Mouse (Mus musculus) spleen, postnatal 36 days (tissue): ENCODE results near the gene Tasp1.
"Not testable (repeated sequence)": the region's sequence is repeated elsewhere in the genome, so short reads cannot be mapped to it uniquely, and the experiment has no call there.

Experiments
- DNase-seq, 2 experiments: peaks; one replicate each; pipeline ENCODE4 v3.0.0; 2022; ENCODE audit warnings: low spot score in 2 of 2, mixed read lengths in 1 of 2

Gene Tasp1

GRCm38 (mm10) chr2:140058125-140058524 is 8.5 kb downstream of the Tasp1 start:
- DNase-seq = no peak

DNA sequence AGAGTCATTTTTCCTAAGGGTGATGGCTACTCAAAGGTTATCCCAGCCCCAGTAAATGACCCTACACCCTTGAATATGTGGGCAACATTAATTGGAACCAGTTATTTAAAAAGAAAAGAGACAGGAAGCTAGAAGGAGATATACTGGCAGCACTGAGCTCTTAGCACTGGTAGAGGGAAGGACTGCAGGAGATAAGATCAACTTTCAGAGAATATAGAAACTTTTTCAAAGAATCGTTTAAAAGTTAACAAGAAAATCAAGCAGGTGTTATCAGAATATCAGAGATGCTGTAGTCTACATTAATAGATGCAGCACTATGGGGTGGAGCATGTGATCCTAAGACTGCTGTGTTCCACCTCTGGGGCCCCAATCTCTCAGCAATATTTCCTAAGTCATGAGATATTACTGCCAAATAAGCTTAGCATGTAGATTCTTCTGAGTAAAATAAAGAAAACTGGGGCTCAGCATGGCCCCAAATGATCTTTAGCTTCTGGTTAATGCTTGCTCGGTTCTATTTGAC is 14.9 kb downstream of the Tasp1 start:
- DNase-seq = no peak

DNA sequence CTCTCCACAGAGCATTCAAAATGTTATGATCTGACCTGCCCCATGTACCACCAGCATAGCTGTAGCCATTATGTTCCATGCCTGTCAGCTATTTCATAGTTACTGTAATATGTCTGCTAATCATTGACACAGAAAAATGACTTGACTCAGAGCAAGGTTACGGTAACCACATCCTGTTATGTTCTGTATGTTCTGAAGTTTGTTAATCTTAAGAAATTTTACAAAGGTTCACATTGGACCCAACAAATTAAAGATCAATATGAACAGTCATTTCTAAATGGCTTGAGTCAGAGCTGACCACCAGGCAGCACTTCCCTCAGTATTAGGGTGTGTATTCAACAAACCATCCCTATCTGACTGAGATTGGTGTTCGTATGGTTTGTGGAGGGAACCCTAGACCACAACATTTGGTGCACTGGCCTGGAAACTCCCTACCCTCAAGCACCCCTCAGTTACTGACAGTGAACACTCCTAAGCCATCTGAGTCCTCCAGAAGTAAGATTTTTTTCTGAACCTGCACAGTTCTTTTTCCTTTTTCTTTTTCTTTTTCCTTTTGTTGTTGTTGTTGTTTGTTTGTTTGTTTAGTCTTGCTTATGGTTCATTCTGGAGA is 24.0 kb downstream of the Tasp1 start:
- DNase-seq = no peak

DNA sequence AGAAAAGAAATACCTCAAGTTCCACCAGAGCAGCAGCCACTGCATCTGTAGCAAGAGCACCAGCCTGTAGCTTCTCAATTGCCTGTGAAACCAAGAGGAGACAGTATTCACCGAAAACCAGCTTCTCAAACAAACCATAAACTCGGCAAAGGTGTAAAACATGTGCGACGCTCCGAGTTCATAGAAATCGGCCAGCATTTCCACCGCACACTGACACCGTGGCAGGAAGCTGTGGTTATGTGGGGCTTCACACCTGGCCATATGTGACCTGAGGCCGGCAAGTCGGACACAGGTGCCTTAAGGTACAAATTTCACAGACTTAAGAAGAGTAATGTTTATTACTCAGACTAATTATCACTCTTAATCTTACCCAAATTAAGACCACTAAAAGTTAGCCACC is 24.5 kb downstream of the Tasp1 start:
- peak in 1 of 2 experiments; percentile 1 for DNase-seq

DNA sequence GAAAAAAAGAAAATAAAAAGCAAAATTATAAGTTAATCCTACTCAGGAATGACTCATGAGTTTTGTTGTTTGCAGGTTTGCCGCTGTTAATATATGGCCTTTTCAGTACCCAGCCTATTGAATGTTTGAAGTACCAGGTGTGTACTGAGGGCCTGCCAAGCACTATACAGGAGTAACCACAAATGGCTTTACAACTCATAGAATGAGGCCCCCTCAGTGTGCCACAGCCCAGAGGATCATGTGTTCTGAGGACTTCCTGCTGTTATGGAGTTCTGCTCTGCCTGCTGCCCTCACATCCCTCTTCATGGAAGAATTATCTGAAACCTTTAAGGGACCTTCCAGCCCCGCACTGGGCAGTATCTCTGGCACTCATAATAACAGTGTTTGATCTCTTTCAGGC is 29.1 kb downstream of the Tasp1 start:
- no peak for DNase-seq

GRCm38 (mm10) chr2:140036854-140037253 is 29.8 kb downstream of the Tasp1 start:
- no peak for DNase-seq

DNA sequence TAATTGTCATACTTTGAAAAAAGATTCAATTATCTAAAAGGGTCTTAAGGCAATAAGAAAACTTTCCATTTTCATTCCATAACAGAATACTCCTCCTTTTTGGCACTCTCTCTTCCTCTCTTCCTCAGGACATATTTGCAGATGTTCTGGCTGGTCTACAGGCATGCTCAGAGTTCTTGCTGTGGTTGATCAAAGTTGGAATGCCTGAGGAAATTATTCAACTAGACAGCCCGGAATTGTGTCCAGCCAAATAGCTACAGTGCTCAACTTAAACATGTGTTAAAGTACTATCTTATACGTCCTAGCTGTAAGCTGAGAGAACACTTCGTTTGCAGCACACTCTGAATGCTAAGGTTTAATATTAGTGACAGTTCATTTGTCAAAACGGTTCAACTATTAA is 41.7 kb downstream of the Tasp1 start:
- DNase-seq = no peak

DNA sequence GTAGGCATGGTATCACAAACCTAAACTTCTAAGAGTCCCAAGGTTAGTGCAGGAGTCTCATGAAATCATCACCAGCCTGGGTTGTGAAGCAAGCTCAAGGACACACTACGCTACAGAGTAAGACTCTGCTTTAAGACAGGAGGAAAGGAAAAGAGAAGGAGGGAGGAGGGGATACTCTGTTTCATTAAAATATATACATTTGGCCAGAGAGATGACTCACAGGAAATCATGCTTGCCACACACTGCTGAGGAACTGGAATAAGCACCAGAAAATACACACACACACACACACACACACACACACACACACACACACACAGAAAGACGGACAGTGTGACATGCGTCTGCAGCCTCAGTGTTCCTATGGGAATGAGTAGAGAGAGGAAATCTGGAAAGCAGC is 59.2 kb downstream of the Tasp1 start:
- DNase-seq = no peak

DNA sequence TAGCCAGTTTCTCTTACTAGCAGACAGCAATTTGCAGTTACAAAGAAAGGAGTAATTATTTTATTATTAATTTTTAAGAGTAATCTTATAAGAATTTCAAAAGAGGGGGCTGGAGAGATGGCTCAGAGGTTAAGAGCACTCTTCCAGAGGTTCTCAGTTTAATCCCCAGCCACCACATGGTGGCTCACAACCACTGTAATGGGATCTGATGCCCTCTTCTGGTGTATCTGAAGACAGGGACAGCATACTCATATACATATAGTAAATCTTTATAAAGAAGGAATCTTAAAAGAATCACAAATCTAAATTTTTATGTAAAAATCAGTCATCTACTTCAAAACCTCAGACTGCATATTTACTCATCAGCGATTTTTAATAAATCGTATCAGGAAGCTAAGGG is 68.4 kb downstream of the Tasp1 start:
- no peak for DNase-seq

- DNase-seq = not testable (repeated sequence)
Observed at GRCm38 (mm10) chr2:139989907-139990306, 76.7 kb downstream of the Tasp1 start.

DNA sequence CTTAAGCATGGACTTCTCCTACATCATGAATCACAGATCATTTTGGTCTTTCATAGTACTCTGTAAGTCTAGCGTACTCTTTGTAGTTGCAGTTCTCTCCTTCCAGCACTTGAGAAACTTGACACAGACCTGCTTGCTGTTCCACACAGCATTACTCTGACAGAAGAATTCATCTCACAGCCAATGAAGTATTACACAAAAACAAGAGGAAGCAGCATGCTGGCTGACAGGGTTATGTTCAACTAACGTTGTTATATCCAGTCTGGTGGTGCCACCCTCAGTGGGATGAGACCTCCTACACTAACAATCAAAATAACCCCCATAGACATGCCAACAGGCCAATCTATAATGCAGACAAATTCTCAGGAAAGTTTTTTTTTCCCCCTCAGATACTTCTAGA is 99.2 kb downstream of the Tasp1 start:
- no peak for DNase-seq

GRCm38 (mm10) chr2:139966288-139966687 is 100.3 kb downstream of the Tasp1 start:
- peak in 1 of 2 experiments; percentile 10 for DNase-seq

- DNase-seq = no peak
Observed at GRCm38 (mm10) chr2:139948843-139949242, 117.8 kb downstream of the Tasp1 start.

- no peak for DNase-seq
Observed at GRCm38 (mm10) chr2:139937581-139937980, 129.0 kb downstream of the Tasp1 start.

GRCm38 (mm10) chr2:139934577-139934976 is 132.0 kb downstream of the Tasp1 start:
- no peak for DNase-seq

DNA sequence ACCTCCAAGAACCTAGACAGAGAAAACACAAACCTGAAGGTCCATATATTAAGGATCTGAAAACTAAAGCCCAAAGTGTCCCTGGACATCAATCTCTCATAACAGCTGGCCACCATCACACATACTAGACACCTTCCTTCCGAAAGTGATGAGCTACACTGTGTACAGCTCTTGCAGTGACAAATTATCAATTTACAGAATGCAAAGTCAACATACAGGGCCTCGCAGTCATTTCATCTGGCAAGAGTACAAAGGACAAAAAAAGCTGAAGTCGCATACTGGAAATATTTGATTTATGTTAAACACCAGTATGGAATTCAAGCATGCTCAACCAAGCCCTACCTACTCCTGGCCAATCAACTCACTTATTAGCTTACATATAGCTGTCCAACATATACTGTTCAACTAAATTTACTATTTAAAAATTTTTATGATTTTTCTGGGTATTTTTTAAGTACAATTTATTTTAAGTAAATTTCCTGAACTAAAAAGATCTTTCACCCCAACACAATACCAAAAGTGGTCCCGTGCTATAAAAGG is 132.5 kb downstream of the Tasp1 start:
- no peak for DNase-seq

DNA sequence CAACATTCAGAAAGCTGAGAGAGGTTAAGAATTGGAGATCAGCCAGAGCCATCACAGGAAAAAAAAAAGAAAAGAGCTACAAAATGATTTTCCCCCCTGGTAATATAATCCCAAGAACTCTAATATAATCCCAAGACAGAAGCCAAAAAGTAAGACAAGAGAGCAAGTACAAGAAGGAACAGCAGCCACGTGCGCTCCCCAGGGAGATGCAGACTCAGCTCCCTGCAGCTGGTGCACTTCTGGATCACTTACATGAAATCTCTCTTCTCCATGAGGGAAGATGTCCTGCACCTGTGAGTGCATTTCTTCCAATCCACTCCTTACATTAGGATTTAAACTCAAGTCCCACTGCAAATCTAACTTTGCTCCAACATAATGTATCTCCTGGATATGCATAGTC is 134.4 kb downstream of the Tasp1 start:
- no peak for DNase-seq

- DNase-seq = peak in 1 of 2 experiments; percentile 3
Observed at GRCm38 (mm10) chr2:139924937-139925336, 141.7 kb downstream of the Tasp1 start.

- not testable (repeated sequence) for DNase-seq
Observed at GRCm38 (mm10) chr2:139921395-139921794, 145.2 kb downstream of the Tasp1 start.

- DNase-seq = no peak
Observed at GRCm38 (mm10) chr2:139919757-139920156, 146.8 kb downstream of the Tasp1 start.

GRCm38 (mm10) chr2:139906441-139907157 is 160.0 kb downstream of the Tasp1 start:
- DNase-seq = no peak

GRCm38 (mm10) chr2:139891405-139892089 is 175.1 kb downstream of the Tasp1 start:
- no peak for DNase-seq
